Mouse (Mus musculus): ENCODE data around the gene Rere.

DNA sequence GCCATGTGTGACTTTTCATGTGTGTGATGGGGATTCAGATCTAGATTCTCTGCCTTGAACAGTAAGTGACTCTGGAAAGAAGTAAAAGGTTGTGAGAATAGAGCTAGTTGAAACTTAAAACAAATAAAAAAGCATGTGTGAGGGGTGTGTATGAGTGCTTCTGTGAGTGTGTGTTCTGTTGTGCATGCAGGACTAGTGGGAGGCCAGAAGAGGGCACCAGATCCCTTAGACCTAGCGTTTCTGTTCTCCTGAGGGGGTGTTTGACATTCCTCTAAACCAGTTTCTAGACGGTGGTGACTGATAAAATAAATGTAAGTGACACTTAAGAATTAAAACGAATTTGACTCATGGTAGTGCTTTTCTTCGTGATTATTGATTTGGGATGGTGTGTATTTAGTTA is 46.0 kb downstream of the Rere start:
- no peak for TF ChIP-seq CTCF (IDR thresholded peaks at IDR 0.05; ENCODE audit: borderline replicate concordance, extremely low read depth, insufficient read depth, insufficient read length)
- no peak for TF ChIP-seq POLR2A (IDR thresholded peaks at IDR 0.05; ENCODE audit: borderline replicate concordance, extremely low read depth, insufficient read depth, insufficient read length, poor library complexity, severe bottlenecking)
